8 mouse cellular contexts compared by ENCODE assay signal in genomic region chr15:78670341-78670740, GRCm38 (mm10). TPM values are rescaled to one million over a fixed set of nuclear protein-coding genes. Genes with fewer than 3 reads are reported as not detected.
A peak's percentile ranks its signal among the peaks of the same experiment; 100 is the strongest.
DNase-seq lines count a peak whose midpoint lies in the region; ATAC-seq and TF ChIP-seq lines count a peak whose summit lies in the region.

No protein-coding gene starts in this region.

- H3K27ac ChIP-seq in hindbrain, embryonic 13.5 days: no peak overlapping the region
- no peak overlapping the region for H3K27ac ChIP-seq in hindbrain, embryonic 12.5 days
- peak overlapping the region; percentile 31; the same call in 1 of the 2 replicates for H3K27ac ChIP-seq in lung, embryonic 15.5 days
- H3K27ac ChIP-seq in stomach, postnatal 0 days (replicated peaks): no peak overlapping the region
- H3K27ac ChIP-seq in liver, embryonic 11.5 days (ENCODE audit: low read depth, low read length): no peak overlapping the region

- H3K9ac ChIP-seq in hindbrain, embryonic 13.5 days: no peak overlapping the region; the same call in 1 of the 2 replicates
- no peak overlapping the region for H3K9ac ChIP-seq in hindbrain, embryonic 12.5 days
- H3K9ac ChIP-seq in lung, embryonic 15.5 days: no peak overlapping the region
- H3K9ac ChIP-seq in stomach, postnatal 0 days (ENCODE audit: low read length): no peak overlapping the region
- H3K9ac ChIP-seq in liver, embryonic 11.5 days (ENCODE audit: low read depth, low read length): no peak overlapping the region

- WGBS in hindbrain, embryonic 13.5 days: 30% methylated on average over 5 of the region's 5 CpGs
- 31% methylated on average over 5 of the region's 5 CpGs for WGBS in hindbrain, embryonic 12.5 days
- 31% methylated on average over 5 of the region's 5 CpGs for WGBS in lung, embryonic 15.5 days
- 31% methylated on average over 5 of the region's 5 CpGs for WGBS in stomach, postnatal 0 days
- WGBS in liver, embryonic 11.5 days: 52% methylated on average over 5 of the region's 5 CpGs

- H3K27me3 ChIP-seq in hindbrain, embryonic 13.5 days: peaks cover 48% of the 10 kb centered on the region
- H3K27me3 ChIP-seq in hindbrain, embryonic 12.5 days: peaks cover 50% of the 10 kb centered on the region
- H3K27me3 ChIP-seq in lung, embryonic 15.5 days: peaks cover 44% of the 10 kb centered on the region
- H3K27me3 ChIP-seq in stomach, postnatal 0 days (ENCODE audit: control insufficient read depth, insufficient read depth, low read length): no peaks in the 10 kb centered on the region; the same call in 1 of the 2 replicates
- peaks cover 55% of the 10 kb centered on the region for H3K27me3 ChIP-seq in liver, embryonic 11.5 days (replicated peaks; ENCODE audit: control insufficient read depth, insufficient read depth, low read length)

- no peak for TF ChIP-seq EP300 in stomach, postnatal 0 days (optimal IDR thresholded peaks at IDR 0.05)

- H3K4me3 ChIP-seq in hindbrain, embryonic 13.5 days: no peak overlapping the region
- no peak overlapping the region for H3K4me3 ChIP-seq in hindbrain, embryonic 12.5 days
- H3K4me3 ChIP-seq in lung, embryonic 15.5 days: no peak overlapping the region
- H3K4me3 ChIP-seq in stomach, postnatal 0 days (ENCODE audit: low read depth, low read length): no peak overlapping the region
- no peak overlapping the region for H3K4me3 ChIP-seq in liver, embryonic 11.5 days (ENCODE audit: low read depth, low read length)

- H3K4me1 ChIP-seq in hindbrain, embryonic 13.5 days (replicated peaks): peaks cover 42% of the 10 kb centered on the region
- H3K4me1 ChIP-seq in hindbrain, embryonic 12.5 days: peaks cover 32% of the 10 kb centered on the region
- H3K4me1 ChIP-seq in lung, embryonic 15.5 days: peaks cover 23% of the 10 kb centered on the region
- H3K4me1 ChIP-seq in stomach, postnatal 0 days (replicated peaks; ENCODE audit: control insufficient read depth, insufficient read depth): no peaks in the 10 kb centered on the region
- no peaks in the 10 kb centered on the region for H3K4me1 ChIP-seq in liver, embryonic 11.5 days (replicated peaks; ENCODE audit: control insufficient read depth, insufficient read depth, low read length)

- H3K9me3 ChIP-seq in hindbrain, embryonic 13.5 days: no peaks in the 10 kb centered on the region
- H3K9me3 ChIP-seq in hindbrain, embryonic 12.5 days (replicated peaks): no peaks in the 10 kb centered on the region
- H3K9me3 ChIP-seq in lung, embryonic 15.5 days: no peaks in the 10 kb centered on the region
- no peaks in the 10 kb centered on the region for H3K9me3 ChIP-seq in stomach, postnatal 0 days (ENCODE audit: control insufficient read depth, low read length)
- no peaks in the 10 kb centered on the region for H3K9me3 ChIP-seq in liver, embryonic 11.5 days (ENCODE audit: control insufficient read depth, low read length)

- no peak for TF ChIP-seq CTCF in stomach, postnatal 0 days (IDR thresholded peaks at IDR 0.05; ENCODE audit: low read depth)

- peaks cover 30% of the 10 kb centered on the region for H3K36me3 ChIP-seq in hindbrain, embryonic 13.5 days
- H3K36me3 ChIP-seq in hindbrain, embryonic 12.5 days: no peaks in the 10 kb centered on the region
- H3K36me3 ChIP-seq in lung, embryonic 15.5 days: no peaks in the 10 kb centered on the region
- H3K36me3 ChIP-seq in stomach, postnatal 0 days (ENCODE audit: control insufficient read depth, insufficient read depth, low read length): no peaks in the 10 kb centered on the region
- no peaks in the 10 kb centered on the region for H3K36me3 ChIP-seq in liver, embryonic 11.5 days (ENCODE audit: control insufficient read depth, insufficient read depth, low read length)

- H3K4me2 ChIP-seq in hindbrain, embryonic 13.5 days: no peak overlapping the region
- H3K4me2 ChIP-seq in hindbrain, embryonic 12.5 days (replicated peaks): no peak overlapping the region
- H3K4me2 ChIP-seq in lung, embryonic 15.5 days: no peak overlapping the region
- H3K4me2 ChIP-seq in stomach, postnatal 0 days (replicated peaks; ENCODE audit: low read depth): no peak overlapping the region
- H3K4me2 ChIP-seq in liver, embryonic 11.5 days: no peak overlapping the region

- DNase-seq in NIH3T3 (ENCODE audit: low read depth): peak; percentile 6
- peak; percentile 75 to 83 for DNase-seq in cerebellum, postnatal 10 days
- peak; percentile 22 for DNase-seq in stomach, postnatal 0 days (ENCODE audit: low spot score)
- no peak for DNase-seq in c-Kit-positive CD71-positive TER-119-positive erythroid progenitor cells, embryonic 14.5 days (ENCODE audit: low spot score)
- DNase-seq in liver, embryonic 11.5 days (ENCODE audit: low spot score): no peak

- ATAC-seq in hindbrain, embryonic 13.5 days (ENCODE audit: low FRiP score): 0 out of 2 replicates have a peak, but pooled peaks have one; percentile 15
- no peak for ATAC-seq in hindbrain, embryonic 12.5 days (ENCODE audit: low FRiP score)
- ATAC-seq in lung, embryonic 15.5 days (ENCODE audit: borderline replicate concordance, extremely low read depth, low FRiP score, low TSS enrichment): 0 out of 2 replicates have a peak, but pooled peaks have one; percentile 24
- ATAC-seq in stomach, postnatal 0 days (ENCODE audit: low FRiP score, low TSS enrichment): no peak
- no peak for ATAC-seq in liver, embryonic 11.5 days (replicated peaks; ENCODE audit: low FRiP score)

RNA-seq across cellular contexts. Expression of gene Elfn2, which starts 48.2 kb away (rescaled TPM):
- polyA plus RNA-seq in hindbrain, embryonic 13.5 days (2015; fragmentation: Nextera tagmentation; extraction: Ambion mirVana): 4.6 and 5.0 TPM in 2 replicates
- polyA plus RNA-seq in hindbrain, embryonic 12.5 days (2016; fragmentation: Nextera tagmentation; extraction: Ambion mirVana): 2.4 and 2.5 TPM in 2 replicates
- polyA plus RNA-seq in lung, embryonic 15.5 days (2015; fragmentation: Nextera tagmentation; extraction: Ambion mirVana): 0.06 and 0.08 TPM in 2 replicates
- polyA plus RNA-seq in stomach, postnatal 0 days (2015; fragmentation: Nextera tagmentation; extraction: Ambion mirVana): 0.06 and 0.11 TPM in 2 replicates
- not detected in 2 replicates for polyA plus RNA-seq in liver, embryonic 11.5 days (2014; fragmentation: Nextera tagmentation; extraction: Ambion mirVana)

Comparison
In these comparisons a context has a peak if more than half of its experiments do, and no peak if none do; other contexts are left out.
1. ATAC-seq: peak in hindbrain, embryonic 13.5 days (single experiment) and lung, embryonic 15.5 days (single experiment); none in hindbrain, embryonic 12.5 days (single experiment), stomach, postnatal 0 days (single experiment) and liver, embryonic 11.5 days (single experiment).
2. DNase-seq: peak in NIH3T3 (single experiment), cerebellum, postnatal 10 days (2 of 2) and stomach, postnatal 0 days (single experiment); none in c-Kit-positive CD71-positive TER-119-positive erythroid progenitor cells, embryonic 14.5 days (single experiment) and liver, embryonic 11.5 days (single experiment).